Mouse (Mus musculus) cortical plate, adult 2 months (tissue): Measurements from ENCODE around the gene Mex3d.
A peak's percentile ranks its signal among the peaks of the same experiment; 100 is the strongest.

Source experiments
- CTCF ChIP-seq: fragments of 200-500 bp; IDR thresholded peaks from 2 replicates; pipeline ENCODE4 v1.5.1; 2011; ENCODE audit warnings: mild to moderate bottlenecking, control low read depth, low read length; ENCODE audit not compliant: insufficient read depth; ENCODE audit errors: extremely low read depth
- POLR2A ChIP-seq: fragments of 200-500 bp; IDR thresholded peaks from 2 replicates; pipeline ENCODE4 v1.6.1; 2011; ENCODE audit warnings: mild to moderate bottlenecking, low read length, control low read depth; ENCODE audit not compliant: insufficient read depth; ENCODE audit errors: extremely low read depth

GRCm38 (mm10) chr10:80399191-80399972 lies 11.9 kb upstream of the Mex3d start, which contains the start of gene Mbd3:
- TF ChIP-seq CTCF (no peak), POLR2A (peak; percentile 99)
